ENCODE assay signal across 15 mouse cellular contexts in the genomic region with DNA sequence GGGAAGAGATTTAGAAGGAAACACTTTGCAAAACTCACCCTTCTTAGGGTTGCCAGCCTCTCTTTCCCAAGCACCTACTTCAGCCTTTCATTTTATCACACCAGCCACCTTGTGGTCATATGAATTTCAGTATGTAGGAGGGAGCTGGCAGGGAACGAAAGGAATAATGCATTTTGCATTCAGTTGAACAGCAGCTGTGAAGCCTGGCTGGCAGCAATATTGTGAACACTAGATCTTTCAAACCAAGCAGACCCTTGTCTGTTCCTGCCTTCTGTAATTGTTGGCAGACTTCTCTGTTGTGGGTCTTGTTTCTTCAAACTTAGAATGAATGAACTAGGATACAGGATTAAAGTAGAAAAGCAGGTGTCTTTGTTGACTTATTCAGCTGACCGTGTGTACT.
DNase-seq lines count a peak whose midpoint lies in the region; TF ChIP-seq lines count a peak whose summit lies in the region.
"Had no signal": no experiment of that assay in that cellular context is flagged by ENCODE, and none has a peak within 500 bp of the region (broad histone marks: within the 10 kb centered on the region; RNA-seq: fewer than 3 reads in every experiment).

No protein-coding gene starts in this region.

- peak; percentile 56 for DNase-seq in layer of hippocampus, adult 11-12 months (ENCODE audit: low spot score)
- no peak for DNase-seq in layer of hippocampus, postnatal 25 days (ENCODE audit: extremely low spot score in 1 of 2, low spot score in 1 of 2)
- peak; percentile 52 for DNase-seq in fat pad, adult 2 months (ENCODE audit: extremely low read depth, low read depth, low spot score)
- DNase-seq in layer of hippocampus, adult 2 months (ENCODE audit: low spot score in 2 of 2), result peak; percentile 41 to 58
- peak; percentile 21 for DNase-seq in right cerebral cortex, postnatal 25 days
- no peak for DNase-seq in retina, embryonic 14.5 days (ENCODE audit: low spot score)
- no peak for DNase-seq in gastrocnemius, adult 8-10 months (ENCODE audit: low spot score in 2 of 2)
- DNase-seq: cerebellum, postnatal 25 days; gastrocnemius, postnatal 14 days; kidney, adult 9 months; liver, embryonic 13.5 days; lung, postnatal 36 days; midbrain, embryonic 14.5 days had no signal

- H3K27ac ChIP-seq in layer of hippocampus, adult 2 months, result no peak overlapping the region
- H3K27ac ChIP-seq: heart, embryonic 13.5 days; hindbrain, embryonic 15.5 days; liver, embryonic 13.5 days had no signal

- TF ChIP-seq CTCF in layer of hippocampus, adult 2 months (conservative IDR thresholded peaks at IDR 0.05), result peak; percentile 59

- no peak overlapping the region for H3K4me3 ChIP-seq in layer of hippocampus, adult 2 months
- H3K4me3 ChIP-seq: heart, embryonic 13.5 days; hindbrain, embryonic 15.5 days; liver, embryonic 13.5 days had no signal

Comparison
In these comparisons a context has a peak if more than half of its experiments do, and no peak if none do; other contexts are left out.
1. DNase-seq: peak in layer of hippocampus, adult 11-12 months (single experiment), fat pad, adult 2 months (single experiment), layer of hippocampus, adult 2 months (2 of 2) and right cerebral cortex, postnatal 25 days (single experiment); none in layer of hippocampus, postnatal 25 days (0 of 2), retina, embryonic 14.5 days (single experiment) and gastrocnemius, adult 8-10 months (0 of 2).